Mouse (Mus musculus) G1E (cell line): ENCODE data around the gene Mecom. TPM values are rescaled to one million over a fixed set of nuclear protein-coding genes. Genes with fewer than 3 reads are reported as not detected.

ENCODE experiments used
- ATAC-seq: 2 replicates; pipeline ENCODE4 v1.8.0; 2016; ENCODE audit warnings: mild to moderate bottlenecking; ENCODE audit not compliant: insufficient number of reproducible peaks, poor library complexity, low FRiP score, severe bottlenecking; ENCODE audit errors: extremely low read depth
- DNase-seq: peaks from one replicate; pipeline ENCODE4 v3.0.0; 2012; ENCODE audit warnings: low spot score
- H3K27me3 ChIP-seq: 2 replicates; pipeline ENCODE4 v1.6.1; 2012; ENCODE audit warnings: mild to moderate bottlenecking, low read length, inconsistent platforms; ENCODE audit not compliant: insufficient read depth
- H3K36me3 ChIP-seq: replicated peaks from 2 replicates; pipeline ENCODE3; 2012; ENCODE audit warnings: mild to moderate bottlenecking, inconsistent platforms
- H3K4me1 ChIP-seq: 2 replicates; pipeline ENCODE4 v1.6.1; 2012; ENCODE audit warnings: low read depth, low read length, inconsistent platforms, mixed read lengths; ENCODE audit not compliant: insufficient read depth
- H3K4me3 ChIP-seq: 2 replicates; pipeline ENCODE4 v1.5.1; 2012; ENCODE audit warnings: low read depth, mild to moderate bottlenecking, inconsistent platforms, low read length, moderate library complexity, mixed read lengths
- H3K9me3 ChIP-seq: replicated peaks from 2 replicates; pipeline ENCODE4 v1.6.1; 2012; ENCODE audit warnings: inconsistent platforms
- CTCF ChIP-seq: IDR thresholded peaks from 2 replicates; pipeline ENCODE4 v1.5.1; 2012; ENCODE audit warnings: low read depth, low read length, inconsistent platforms, mixed read lengths
- GATA1 ChIP-seq: IDR thresholded peaks from 2 replicates; pipeline ENCODE4 v1.6.1; 2012; ENCODE audit warnings: borderline replicate concordance, low read length, inconsistent platforms, mixed read lengths
- GATA2 ChIP-seq: IDR thresholded peaks from 2 replicates; pipeline ENCODE4 v1.6.1; 2012; ENCODE audit warnings: low read depth, low read length, inconsistent platforms, borderline replicate concordance
- POLR2AphosphoS5 ChIP-seq: IDR thresholded peaks from 2 replicates; pipeline ENCODE4 v1.6.1; 2012; ENCODE audit warnings: low read depth, low read length, inconsistent platforms; ENCODE audit not compliant: insufficient replicate concordance
- TAL1 ChIP-seq: conservative IDR thresholded peaks from 2 replicates; pipeline ENCODE4 v1.6.1; 2012; ENCODE audit warnings: low read depth, low read length, inconsistent platforms, mixed read lengths
- polyA plus RNA-seq: library from polyadenylated mRNA; stranded (reverse); fragments of >175 nt; gene quantifications from 2 replicates; pipeline ENCODE4 v1.2.3, GENCODE M21; 2012
- total RNA-seq, 2 experiments: library from RNA; stranded (forward) in 1 of 2; stranded (reverse) in 1 of 2; fragments of 200-1000 nt in 1 of 2; fragments of >200 nt in 1 of 2; fragmentation: Nextera tagmentation in 1 of 2; gene quantifications; 2 replicates each; pipeline ENCODE4 v1.2.3; 2014 to 2017

Mecom gene
- total and polyA plus RNA-seq, 3 experiments, result 0.05 TPM; not detected in 2

DNA sequence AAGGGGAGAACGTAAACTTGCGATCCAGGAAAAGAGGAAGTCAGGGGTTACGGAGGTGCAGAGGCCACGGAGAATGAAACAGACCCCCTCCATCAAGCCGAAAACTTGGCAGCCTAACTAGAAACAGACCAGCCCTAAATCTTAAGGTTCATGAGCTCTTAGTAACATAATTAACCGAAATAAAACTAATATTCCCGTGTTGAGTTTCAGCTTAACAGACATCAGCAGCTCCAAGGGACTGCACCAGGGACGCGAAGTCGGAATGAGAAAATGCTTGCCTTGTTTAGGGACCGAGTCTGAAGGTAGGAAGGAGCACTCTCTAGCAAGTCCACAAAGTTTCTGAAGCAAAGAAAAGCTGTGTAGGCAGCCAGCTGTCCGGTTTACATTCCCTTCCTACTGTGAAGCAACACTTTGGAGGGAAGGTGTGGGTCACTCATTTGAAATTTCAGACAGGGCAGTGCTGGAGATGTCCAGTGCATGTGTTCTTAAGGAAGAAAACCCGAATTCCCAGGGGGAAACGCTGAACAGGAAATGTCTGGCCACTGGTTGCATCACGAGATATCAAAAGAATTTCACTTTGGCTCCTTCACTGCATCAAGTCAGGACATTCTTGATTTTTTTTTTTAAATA, 442.5 kb downstream of the Mecom start:
- ATAC-seq, result no peak
- Histone ChIP-seq H3K27me3 (no peaks in the 10 kb centered on the region), H3K36me3 (no peaks in the 10 kb centered on the region), H3K4me1 (no peaks in the 10 kb centered on the region), H3K9me3 (0 out of 2 replicates have a peak, but pooled peaks cover 4% of the 10 kb centered on the region), H3K4me3 (no peak overlapping the region)
- no peak for DNase-seq
- TF ChIP-seq TAL1, result no peak
- TF ChIP-seq GATA1, result no peak
- no peak for TF ChIP-seq GATA2
- no peak for TF ChIP-seq POLR2AphosphoS5
- TF ChIP-seq CTCF, result no peak

DNA sequence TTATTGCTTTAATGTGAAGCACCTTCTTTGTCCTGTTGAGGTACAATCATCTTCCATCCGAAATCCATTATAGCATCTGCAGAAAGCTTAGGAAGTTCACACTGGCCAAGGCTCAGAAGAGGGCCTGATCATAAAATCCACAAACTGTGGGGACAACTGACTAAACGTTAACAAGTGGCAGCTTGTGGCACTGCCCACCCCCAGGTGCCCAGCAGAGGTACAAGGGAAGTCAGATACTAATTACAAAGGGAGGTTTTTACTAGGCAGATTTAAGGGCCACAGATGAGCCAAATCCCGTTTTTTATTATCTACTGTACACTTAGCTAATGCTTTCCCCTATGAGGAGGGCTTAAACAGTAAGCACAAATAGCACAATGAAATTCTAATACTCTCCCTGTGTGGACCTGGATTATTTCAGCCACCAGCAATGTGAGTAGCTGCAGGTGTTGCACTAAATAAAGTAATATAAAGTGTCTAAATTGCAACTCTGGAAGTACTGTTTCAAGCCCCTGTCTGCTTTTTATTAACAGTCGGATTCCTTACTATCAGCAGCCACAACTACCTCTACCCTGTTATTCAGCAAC, 443.2 kb downstream of the Mecom start:
- H3K4me1 ChIP-seq, result no peaks in the 10 kb centered on the region
- no peak overlapping the region for H3K4me3 ChIP-seq
- 0 out of 2 replicates have a peak, but pooled peaks cover 4% of the 10 kb centered on the region for H3K9me3 ChIP-seq
- H3K36me3 ChIP-seq, result no peaks in the 10 kb centered on the region
- DNase-seq (no peak), ATAC-seq (no peak)
- H3K27me3 ChIP-seq, result no peaks in the 10 kb centered on the region
- TF ChIP-seq POLR2AphosphoS5 (no peak), GATA1 (no peak), GATA2 (no peak), TAL1 (no peak), CTCF (no peak)

DNA sequence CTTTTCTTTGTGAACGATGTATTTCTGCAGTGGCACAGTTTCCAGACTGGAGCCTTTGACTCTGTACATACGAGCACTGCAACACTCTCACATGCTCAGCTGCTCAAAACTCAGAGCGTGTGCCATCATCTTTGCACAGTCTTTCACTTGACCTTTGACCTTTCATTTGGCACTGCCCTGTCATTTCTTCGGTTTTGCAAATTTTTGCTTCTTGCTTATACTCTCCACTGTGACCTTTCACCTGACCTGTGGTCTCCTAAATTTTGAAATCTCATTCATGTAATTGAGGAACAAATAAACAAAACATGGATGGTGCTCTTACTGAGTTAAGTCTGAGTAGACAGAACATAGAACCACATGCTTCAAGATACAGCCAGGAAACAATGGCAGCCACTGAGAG, 446.7 kb downstream of the Mecom start:
- H3K27me3 ChIP-seq, result no peaks in the 10 kb centered on the region
- ATAC-seq, result no peak
- TF ChIP-seq GATA2, result no peak
- no peak for TF ChIP-seq POLR2AphosphoS5
- TF ChIP-seq GATA1, result no peak
- no peak for TF ChIP-seq TAL1
- no peak for TF ChIP-seq CTCF
- H3K4me1 ChIP-seq, result no peaks in the 10 kb centered on the region
- no peaks in the 10 kb centered on the region for H3K9me3 ChIP-seq
- DNase-seq, result no peak
- H3K36me3 ChIP-seq, result no peaks in the 10 kb centered on the region
- no peak overlapping the region for H3K4me3 ChIP-seq

DNA sequence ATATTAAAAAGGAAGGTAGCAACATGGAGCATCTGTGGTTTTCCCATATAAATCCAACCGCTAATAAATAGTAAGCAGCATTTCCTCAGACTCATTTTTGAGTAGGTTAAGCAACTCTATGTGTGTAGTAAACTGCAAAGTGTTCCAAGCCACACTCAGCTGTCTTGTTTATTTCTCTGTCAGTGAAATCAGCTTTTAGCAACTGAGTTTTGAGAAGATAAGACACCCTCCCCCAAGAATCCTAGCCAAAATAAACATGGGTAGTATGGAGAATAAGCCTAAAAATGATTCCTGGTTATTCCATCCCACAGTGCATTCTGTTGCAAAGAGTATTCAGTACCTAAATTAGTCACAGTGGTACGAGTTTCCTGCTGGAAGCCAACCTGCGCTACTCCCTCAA, 450.1 kb downstream of the Mecom start:
- Histone ChIP-seq H3K27me3 (no peaks in the 10 kb centered on the region), H3K4me1 (no peaks in the 10 kb centered on the region), H3K9me3 (no peaks in the 10 kb centered on the region), H3K4me3 (no peak overlapping the region), H3K36me3 (no peaks in the 10 kb centered on the region)
- DNase-seq (no peak), ATAC-seq (no peak)
- TF ChIP-seq GATA2, result no peak
- no peak for TF ChIP-seq POLR2AphosphoS5
- TF ChIP-seq CTCF, result no peak
- TF ChIP-seq TAL1, result no peak
- no peak for TF ChIP-seq GATA1

DNA sequence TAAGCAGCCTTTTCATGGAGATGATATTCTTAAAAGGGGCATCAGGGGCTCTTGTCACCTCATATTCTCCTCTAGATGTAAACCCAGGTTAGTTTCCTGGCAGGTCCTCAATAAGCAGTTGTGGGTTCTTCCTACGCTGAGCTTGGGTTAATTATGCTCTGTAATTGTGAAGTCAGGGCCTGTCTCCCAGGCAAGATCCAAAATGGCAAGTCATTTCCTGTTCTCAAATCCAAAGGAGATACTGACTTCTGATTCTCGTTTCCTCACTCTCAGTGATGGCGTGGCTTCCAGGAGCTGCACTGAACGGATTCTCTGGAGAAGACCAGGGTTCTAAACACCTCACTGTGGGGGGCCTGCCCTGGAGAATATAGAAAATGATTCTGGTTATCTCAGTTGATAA, 450.7 kb downstream of the Mecom start:
- TF ChIP-seq POLR2AphosphoS5 (no peak), TAL1 (no peak), CTCF (no peak), GATA2 (no peak), GATA1 (no peak)
- H3K4me3 ChIP-seq, result no peak overlapping the region
- no peak for ATAC-seq
- H3K36me3 ChIP-seq, result no peaks in the 10 kb centered on the region
- no peaks in the 10 kb centered on the region for H3K4me1 ChIP-seq
- no peaks in the 10 kb centered on the region for H3K27me3 ChIP-seq
- DNase-seq, result no peak
- no peaks in the 10 kb centered on the region for H3K9me3 ChIP-seq

DNA sequence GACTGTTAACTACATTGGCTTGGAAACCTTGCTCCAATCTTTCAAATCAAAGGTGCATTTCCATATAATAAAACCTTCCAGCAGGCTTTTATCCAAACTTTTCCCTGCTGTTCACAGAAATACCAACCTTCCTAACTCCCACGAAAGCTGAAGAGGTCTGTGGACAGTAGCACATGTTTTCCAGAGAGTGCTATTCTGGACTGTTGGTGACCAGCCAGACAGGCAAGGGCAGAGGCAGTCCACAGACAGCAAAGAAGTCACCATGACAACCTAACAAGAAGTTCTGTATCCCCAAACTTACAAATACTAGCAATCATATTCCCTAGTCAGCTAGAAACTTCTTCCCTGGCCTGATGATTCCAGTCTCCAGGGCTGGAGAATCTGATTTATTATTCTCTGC, 454.8 kb downstream of the Mecom start:
- ATAC-seq, result no peak
- TF ChIP-seq TAL1, result no peak
- TF ChIP-seq POLR2AphosphoS5, result no peak
- TF ChIP-seq GATA1, result no peak
- no peak for TF ChIP-seq GATA2
- TF ChIP-seq CTCF, result no peak

DNA sequence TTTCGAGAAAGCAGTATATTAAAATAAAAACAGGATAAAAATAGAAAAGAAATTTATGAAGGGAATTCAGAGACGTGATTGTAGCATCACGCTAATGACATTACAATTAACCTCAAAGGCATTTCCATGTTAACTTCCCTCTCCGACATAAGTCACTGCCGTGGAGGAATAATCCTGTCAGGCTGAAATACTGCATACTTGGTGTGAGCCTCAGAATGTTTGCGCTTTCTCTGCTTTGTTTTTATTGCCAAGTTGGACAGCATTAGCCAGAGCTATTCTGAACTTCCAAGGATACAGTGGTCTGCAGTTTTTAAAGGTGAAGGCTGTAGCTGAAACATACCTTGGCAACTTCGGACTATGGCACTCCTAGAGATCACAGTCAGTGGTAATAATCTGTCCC, 455.3 kb downstream of the Mecom start:
- no peak for ATAC-seq
- no peaks in the 10 kb centered on the region for H3K4me1 ChIP-seq
- TF ChIP-seq CTCF (no peak), POLR2AphosphoS5 (no peak), GATA2 (no peak), TAL1 (no peak), GATA1 (no peak)
- DNase-seq, result no peak
- H3K36me3 ChIP-seq, result no peaks in the 10 kb centered on the region
- no peaks in the 10 kb centered on the region for H3K9me3 ChIP-seq
- no peak overlapping the region for H3K4me3 ChIP-seq
- H3K27me3 ChIP-seq, result no peaks in the 10 kb centered on the region

More for the DNA sequence above, 454.8 kb downstream of the Mecom start:
- no peak for DNase-seq
- Histone ChIP-seq H3K36me3 (no peaks in the 10 kb centered on the region), H3K4me3 (no peak overlapping the region), H3K27me3 (no peaks in the 10 kb centered on the region), H3K4me1 (no peaks in the 10 kb centered on the region), H3K9me3 (no peaks in the 10 kb centered on the region)
